Mouse (Mus musculus): ENCODE data around the gene Hist1h1b. TPM values are rescaled to one million over a fixed set of nuclear protein-coding genes. Genes with fewer than 3 reads are reported as not detected.
A peak's percentile ranks its signal among the peaks of the same experiment; 100 is the strongest.

The Hist1h1b gene
- total RNA-seq, 2 experiments from 2014 or later: 7.3 to 9.3 TPM

- peak; percentile 26 to 65 for DNase-seq (ENCODE audit: extremely low spot score in 1 of 2, low spot score in 1 of 2)
Observed at GRCm38 (mm10) chr13:21734010-21734905, 46.2 kb downstream of the Hist1h1b start.

GRCm38 (mm10) chr13:21733466-21733865 is 47.0 kb downstream of the Hist1h1b start:
- no peak for DNase-seq (ENCODE audit: extremely low spot score in 1 of 2, low spot score in 1 of 2)

Small RNA genes lying within 50 kb of the gene (microRNA-seq; reads per million reads assigned to microRNA genes)
- 0 reads per million in 2 experiments for gene Gm19658
- gene Gm44346: 0 reads per million in 2 experiments
- gene Gm44454: 0 to 0.55 reads per million in 2 experiments

Other genes starting within 250 kb of the Hist1h1b start
- gene Zkscan8, start 249.5 kb downstream of the Hist1h1b start, total RNA-seq (2021): 10 to 100 TPM; 16.4 to 17.0 TPM
- gene Olfr1366, start 237.8 kb downstream of the Hist1h1b start, total RNA-seq (2021): not detected
- gene Olfr1535, start 220.7 kb downstream of the Hist1h1b start, total RNA-seq (2021): not detected
- gene Olfr1364, start 198.9 kb downstream of the Hist1h1b start, total RNA-seq (2021): not detected
- not detected for gene Olfr1362, start 166.6 kb downstream of the Hist1h1b start, total RNA-seq (2021)
- not detected for gene Olfr11, start 138.1 kb downstream of the Hist1h1b start, total RNA-seq (2021)
- not detected for gene Olfr1361, start 117.2 kb downstream of the Hist1h1b start, total RNA-seq (2021)
- not detected for gene Olfr1360, start 103.2 kb downstream of the Hist1h1b start, total RNA-seq (2021)
- gene Olfr1359, start 82.5 kb downstream of the Hist1h1b start, total RNA-seq (2021): not detected
- gene Hist1h2bl, start 64.5 kb downstream of the Hist1h1b start, total RNA-seq (2021): 10 to 100 TPM; 32.0 to 37.1 TPM
- 10 to 100 TPM; 25.2 to 27.6 TPM for gene Hist1h2ai, start 64.2 kb downstream of the Hist1h1b start, total RNA-seq (2021)
- gene Hist1h3h, start 63.0 kb downstream of the Hist1h1b start, total RNA-seq (2021): 10 to 100 TPM; 51.7 to 65.0 TPM
- 1 to 10 TPM; 6.5 to 8.1 TPM for gene Hist1h2bm, start 58.6 kb downstream of the Hist1h1b start, total RNA-seq (2021)
- 10 to 100 TPM; 17.6 to 19.5 TPM for gene Hist1h4j, start 45.6 kb downstream of the Hist1h1b start, total RNA-seq (2021)
- gene Hist1h4k, start 30.1 kb downstream of the Hist1h1b start, total RNA-seq (2021): 100 to 1,000 TPM; 272 to 320 TPM
- 10 to 100 TPM; 10.9 to 18.2 TPM for gene Hist1h2ak, start 26.8 kb downstream of the Hist1h1b start, total RNA-seq (2021)
- gene Hist1h2bn, start 26.5 kb downstream of the Hist1h1b start, total RNA-seq (2021): 10 to 100 TPM in 1 of 2 experiments, 1 to 10 TPM in 1; 8.6 to 12.1 TPM
- 10 to 100 TPM; 58.3 to 73.7 TPM for gene Hist1h3i, start 2.7 kb upstream of the Hist1h1b start, total RNA-seq (2021)
- 1 to 10 TPM; 1.9 to 3.0 TPM for gene Hist1h2an, start 6.6 kb upstream of the Hist1h1b start, total RNA-seq (2021)
- gene Hist1h2bp, start 6.8 kb upstream of the Hist1h1b start, total RNA-seq (2021): 10 to 100 TPM in 1 of 2 experiments, 1 to 10 TPM in 1; 5.0 to 13.2 TPM
- gene Hist1h2bq, start 29.6 kb upstream of the Hist1h1b start, total RNA-seq (2021): 10 to 100 TPM; 42.6 to 56.9 TPM
- 10 to 100 TPM; 31.1 to 33.0 TPM for gene Hist1h2ao, start 29.8 kb upstream of the Hist1h1b start, total RNA-seq (2021)
- 100 to 1,000 TPM; 199 to 299 TPM for gene Hist1h4m, start 31.1 kb upstream of the Hist1h1b start, total RNA-seq (2021)
- 10 to 100 TPM; 21.0 to 38.5 TPM for gene Hist1h4n, start 51.6 kb upstream of the Hist1h1b start, total RNA-seq (2021)
- 10 to 100 TPM; 16.2 to 31.8 TPM for gene Hist1h2ap, start 52.9 kb upstream of the Hist1h1b start, total RNA-seq (2021)
- gene Hist1h2br, start 53.1 kb upstream of the Hist1h1b start, total RNA-seq (2021): 10 to 100 TPM; 42.1 to 57.8 TPM
- gene Zfp184, start 164.5 kb upstream of the Hist1h1b start, total RNA-seq (2021): 1 to 10 TPM; 2.9 to 4.2 TPM
- gene Pom121l2, start 200.6 kb upstream of the Hist1h1b start, total RNA-seq (2021): not detected
- gene Prss16, start 229.1 kb upstream of the Hist1h1b start, total RNA-seq (2021): under 1 TPM; 0.42 to 0.57 TPM

All from layer of hippocampus, postnatal 25 days (tissue).